Mouse (Mus musculus) kidney, adult 18-20 months (tissue): ENCODE measurements around the gene Il19.

Experiments used
- DNase-seq: peaks from one replicate; pipeline ENCODE4 v3.0.0; 2021

Gene Il19

DNA sequence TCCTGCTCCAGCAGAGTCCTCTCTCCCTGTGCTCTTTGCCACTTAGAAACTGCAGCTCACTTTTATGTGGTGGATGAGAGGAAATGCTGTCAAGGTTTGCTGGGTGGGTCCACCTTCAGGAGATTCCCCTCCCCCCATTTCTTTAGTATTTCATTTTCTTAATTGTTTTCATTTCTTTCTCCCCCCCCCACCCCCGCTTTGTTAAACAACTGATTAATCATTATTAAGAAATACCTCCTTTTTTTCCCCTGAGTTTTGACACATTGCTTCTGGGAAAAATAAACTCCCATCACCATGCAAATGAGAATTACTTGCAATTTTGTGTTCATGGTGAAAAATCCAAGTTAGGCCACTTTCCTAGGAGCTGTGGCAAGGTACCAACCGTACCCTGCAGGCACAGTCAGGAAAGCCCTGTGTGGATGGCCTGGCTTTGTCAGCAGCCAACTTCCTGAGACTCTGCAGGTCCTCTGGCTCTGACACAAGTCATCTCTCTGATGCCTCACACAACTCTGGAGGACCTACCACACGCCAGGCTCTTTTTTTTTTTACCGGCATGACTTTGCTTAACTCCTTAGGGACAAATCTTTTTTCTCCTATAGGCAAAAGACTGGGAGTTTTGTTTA lies at the start of gene Il19:
TSS of gene Il19 (minus strand) at position 51 of the 623 bp plus-strand sequence.
- no peak for DNase-seq

DNA sequence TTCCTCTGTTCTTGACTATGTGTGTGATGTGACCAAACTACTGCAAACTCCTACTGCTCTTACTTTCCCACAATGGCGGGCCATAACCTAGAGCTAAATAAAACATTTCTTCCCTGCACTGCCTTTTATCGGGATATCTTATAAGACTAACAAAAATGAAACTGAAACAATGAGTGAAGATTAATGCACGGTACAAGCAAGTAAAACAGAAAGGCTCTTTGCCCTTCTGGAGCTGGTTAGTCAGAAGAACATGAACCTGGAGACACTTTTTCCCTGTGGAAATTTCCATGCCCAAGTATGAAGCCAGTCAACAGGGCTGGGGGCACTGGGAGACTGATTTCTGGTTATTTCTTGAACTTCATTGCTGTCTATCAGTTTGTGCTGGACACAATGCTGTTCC lies 49.4 kb upstream of the Il19 start:
- no peak for DNase-seq

DNA sequence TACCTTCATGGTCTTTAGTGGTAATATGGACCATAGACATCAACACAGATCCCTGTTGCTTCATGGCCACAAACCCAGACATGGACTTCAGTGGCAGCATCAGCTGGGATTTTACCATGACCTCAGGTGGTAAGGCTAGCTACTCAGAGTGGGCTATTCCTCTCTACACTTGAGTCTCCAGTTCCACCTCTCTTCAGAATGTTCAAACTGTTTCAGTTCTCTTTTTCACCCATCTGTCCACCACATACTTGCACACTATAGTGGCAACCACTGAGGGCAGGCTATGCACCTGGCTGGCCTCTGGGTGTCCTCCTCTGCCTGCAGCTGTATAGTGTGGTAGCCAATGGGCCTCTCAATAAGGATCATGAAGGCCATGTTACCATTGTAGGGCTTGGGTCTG lies 47.5 kb upstream of the Il19 start:
- DNase-seq = no peak

DNA sequence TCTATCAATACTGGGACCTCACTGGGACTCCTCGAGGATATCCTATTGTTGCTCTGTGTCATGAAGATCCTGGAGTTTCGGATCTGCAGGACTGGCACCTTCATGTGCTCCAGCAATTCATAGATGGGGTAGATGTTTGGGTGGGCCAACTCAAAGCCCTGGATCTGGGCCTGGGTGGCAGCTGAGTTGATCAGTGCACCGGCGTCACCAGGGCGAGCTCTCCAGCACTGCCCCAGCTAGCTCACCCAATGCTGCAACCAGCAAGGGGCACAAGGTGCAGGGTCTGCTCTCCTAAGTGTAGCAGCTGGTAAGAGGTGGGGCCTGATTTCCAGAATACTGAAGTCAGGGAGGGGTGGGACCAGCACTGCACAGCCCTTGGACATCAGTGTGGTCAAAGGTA lies 47.1 kb upstream of the Il19 start:
- no peak for DNase-seq

DNA sequence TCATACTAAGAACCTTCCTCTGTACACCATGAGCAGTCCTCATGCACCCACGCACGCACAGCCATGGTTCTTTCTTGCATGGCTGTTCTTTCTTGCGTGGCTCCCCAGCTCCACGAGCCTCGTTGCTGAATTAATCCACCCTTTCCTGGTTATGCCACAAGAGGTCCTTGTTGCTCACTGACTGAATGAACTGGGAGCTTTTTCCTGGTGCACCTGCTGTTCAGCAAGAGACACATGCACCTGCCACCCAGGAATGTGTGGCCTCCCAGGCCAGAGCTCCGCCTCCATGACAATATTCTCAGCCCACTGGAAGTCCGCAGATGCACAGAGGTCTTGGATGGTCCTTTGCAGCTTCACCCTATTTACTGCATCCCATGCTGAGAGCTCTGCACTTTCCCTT lies 44.5 kb upstream of the Il19 start:
- DNase-seq = no peak

DNA sequence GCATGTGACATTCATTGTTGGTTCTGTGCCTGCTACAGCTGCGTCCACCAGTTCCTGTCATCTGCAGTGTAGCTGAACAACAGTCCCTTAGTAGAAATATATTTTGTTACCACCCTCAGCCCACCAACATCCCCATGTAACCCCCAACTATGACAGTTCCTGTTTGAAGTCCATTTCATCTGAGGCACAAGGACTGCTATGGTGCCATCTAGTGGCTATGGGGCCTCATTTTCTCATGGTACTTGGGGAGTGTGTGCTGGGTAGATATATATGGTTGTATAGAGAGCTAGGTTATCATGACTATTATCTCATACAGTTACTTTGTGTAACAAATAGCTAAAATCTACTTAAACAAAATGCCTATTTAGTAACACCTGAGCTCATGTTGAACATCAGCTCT lies 39.5 kb upstream of the Il19 start:
- DNase-seq = peak; percentile 42

DNA sequence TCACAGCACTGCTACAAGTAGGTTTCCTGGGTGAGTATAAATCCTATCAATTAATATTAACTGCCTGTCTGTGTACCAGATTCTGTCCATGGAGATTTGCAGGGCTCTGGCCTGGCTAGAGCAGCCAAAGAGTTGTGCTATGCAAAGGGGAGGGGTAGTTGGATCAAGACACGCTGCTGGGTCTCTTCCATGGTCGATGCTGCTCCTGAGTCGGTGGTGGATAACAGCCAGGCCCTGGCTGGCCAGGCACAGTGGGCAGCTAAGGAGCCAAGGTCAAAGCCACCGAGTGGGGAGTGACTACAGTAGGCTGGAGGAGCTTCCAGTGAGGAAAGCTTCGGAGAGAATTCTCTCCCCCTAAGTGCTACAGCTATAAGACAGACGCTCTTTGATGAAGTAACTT lies 24.0 kb upstream of the Il19 start:
- DNase-seq = no peak

DNA sequence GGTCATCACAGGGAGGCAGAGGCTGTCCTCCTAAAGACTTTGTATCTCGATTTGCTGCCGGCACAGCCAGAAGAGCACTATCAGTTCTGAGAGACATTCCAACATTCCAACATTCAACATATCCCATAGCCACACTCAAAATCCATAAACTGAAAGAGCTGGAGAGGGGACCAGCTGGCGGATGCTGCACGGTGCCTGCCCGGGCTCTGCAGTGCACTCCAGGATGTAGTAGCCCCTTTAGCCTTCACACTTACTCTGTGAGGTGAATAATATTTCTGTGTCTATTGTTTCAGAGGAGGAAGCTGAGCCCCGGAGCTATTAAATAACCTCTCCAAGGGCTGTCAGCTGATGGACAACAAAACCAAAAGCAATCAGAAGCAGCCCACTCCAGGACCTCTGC lies 7.0 kb upstream of the Il19 start:
- DNase-seq = no peak

DNA sequence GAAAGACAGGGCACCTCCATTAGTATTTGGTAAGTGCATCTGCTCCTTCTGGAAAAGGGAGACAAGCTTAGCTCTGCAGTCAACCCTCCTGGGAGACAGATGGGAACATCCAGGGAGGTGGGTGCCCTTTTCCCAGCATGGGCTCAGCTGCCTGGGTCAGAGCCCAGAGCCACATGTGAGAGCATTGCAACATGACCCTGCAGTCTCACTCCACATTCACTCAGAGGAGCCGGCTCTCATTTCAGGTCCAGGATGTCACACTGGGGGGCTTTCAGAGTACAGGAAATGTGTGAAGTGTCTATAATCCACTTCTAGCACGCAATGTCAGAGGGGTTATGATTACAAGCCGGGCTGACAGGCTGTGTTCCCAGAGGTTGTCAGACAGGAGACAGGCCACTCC lies 1.9 kb upstream of the Il19 start:
- no peak for DNase-seq

DNA sequence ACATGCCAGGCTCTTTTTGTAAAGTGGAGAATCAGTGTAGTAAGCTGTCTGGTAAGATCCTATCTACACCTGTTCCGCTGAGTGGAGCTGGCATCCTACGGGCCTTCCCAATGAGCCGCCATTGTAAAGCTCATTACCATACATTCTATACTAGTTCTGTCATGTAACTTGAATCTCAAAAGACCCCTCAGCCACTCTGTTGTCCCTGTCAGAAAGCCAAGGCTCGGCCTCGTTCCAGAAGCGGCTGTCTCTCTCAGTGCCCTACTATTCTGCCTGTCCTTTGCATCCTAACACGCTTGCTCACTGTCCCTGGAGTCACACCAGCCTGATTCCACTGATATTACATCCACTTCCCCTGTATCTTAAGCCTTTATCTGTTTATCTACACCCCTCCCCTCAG lies 1.7 kb downstream of the Il19 start:
- no peak for DNase-seq

DNA sequence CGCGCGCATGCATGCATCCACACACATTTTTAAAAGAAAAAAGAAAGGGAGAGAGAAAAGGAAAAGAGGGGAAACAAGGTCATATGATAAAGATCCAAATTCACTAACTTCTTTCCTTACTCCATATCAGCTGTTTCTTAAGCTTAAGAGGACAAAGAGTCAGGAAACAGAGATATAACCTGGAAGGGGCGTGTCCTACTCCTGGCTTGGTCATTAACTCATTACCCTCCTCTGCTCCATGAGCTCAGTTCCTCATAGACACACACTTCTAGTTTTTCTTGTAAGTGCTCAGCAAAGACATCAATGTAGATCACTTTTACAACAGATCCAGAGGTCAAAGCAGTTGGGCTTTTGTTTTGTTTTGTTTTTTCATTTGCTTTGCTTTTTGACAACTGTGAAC lies 2.7 kb downstream of the Il19 start:
- DNase-seq = no peak

DNA sequence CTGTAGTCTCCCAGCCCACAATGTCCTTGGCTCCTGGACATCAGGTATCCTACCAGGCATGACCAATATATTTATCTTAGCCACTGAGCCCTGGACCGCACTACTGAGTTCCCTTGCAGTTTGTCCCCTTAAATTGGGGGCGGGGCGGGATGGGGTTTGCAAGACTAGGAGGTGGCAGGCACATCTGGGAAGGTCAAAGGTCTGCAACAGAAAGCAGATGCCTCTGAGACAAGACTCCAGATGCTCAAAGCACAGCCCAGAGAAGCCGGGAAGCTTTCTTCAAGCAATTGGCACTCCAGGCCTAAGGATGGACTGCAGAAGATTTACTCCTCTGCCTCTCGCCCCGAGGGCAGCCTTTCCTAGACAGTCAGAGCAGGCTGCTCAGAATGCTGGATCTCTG lies 3.6 kb downstream of the Il19 start:
- DNase-seq = no peak

DNA sequence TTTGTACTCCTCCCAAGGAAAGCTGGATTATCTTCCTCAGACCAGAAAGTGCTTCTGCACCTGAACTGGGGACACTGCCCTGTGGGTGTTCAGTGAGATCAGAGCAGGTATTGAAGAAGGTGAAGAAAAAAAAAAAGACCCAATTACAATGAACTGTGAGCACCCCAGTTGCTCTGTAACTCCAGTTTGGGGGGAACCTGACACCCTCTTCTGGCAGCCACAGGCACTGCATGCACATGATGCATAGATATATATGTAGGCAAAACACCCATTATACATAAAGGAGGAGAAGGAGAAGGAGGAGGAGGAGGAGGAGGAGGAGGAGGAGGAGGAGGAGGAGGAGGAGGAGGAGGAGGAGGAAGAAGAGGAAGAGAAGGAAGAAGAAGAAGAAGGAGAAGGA lies 13.4 kb downstream of the Il19 start:
- DNase-seq = no peak

DNA sequence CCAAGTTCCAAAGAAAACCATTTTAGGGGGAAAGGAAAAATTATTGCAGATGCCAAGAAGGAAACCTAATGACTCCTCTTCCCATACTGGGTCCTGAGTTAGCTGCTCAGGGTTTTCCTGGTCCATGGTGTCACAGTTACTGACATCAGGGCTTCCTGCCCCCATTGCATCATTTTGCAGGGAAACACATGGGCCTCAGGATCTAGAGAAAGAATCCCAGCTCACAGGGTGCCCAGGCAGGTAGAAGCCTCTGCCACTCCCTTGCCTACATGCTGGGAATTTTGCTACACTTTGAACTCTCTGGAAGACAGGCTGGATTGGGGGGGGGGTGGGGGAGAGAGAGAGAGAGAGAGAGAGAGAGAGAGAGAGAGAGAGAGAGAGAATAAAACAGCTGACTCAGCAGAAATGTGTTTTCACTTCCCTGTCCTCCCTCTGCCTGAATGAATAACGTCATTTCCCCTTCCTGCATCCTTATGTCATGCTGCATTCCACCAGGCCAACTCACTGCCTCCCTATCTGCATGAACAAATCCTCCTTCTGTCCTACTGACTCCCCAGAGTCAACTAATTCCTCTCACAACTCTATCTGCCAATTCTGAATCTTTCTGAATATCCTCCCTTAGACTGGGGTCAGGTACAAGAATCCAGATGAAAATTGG lies 21.5 kb downstream of the Il19 start:
- DNase-seq = no peak

DNA sequence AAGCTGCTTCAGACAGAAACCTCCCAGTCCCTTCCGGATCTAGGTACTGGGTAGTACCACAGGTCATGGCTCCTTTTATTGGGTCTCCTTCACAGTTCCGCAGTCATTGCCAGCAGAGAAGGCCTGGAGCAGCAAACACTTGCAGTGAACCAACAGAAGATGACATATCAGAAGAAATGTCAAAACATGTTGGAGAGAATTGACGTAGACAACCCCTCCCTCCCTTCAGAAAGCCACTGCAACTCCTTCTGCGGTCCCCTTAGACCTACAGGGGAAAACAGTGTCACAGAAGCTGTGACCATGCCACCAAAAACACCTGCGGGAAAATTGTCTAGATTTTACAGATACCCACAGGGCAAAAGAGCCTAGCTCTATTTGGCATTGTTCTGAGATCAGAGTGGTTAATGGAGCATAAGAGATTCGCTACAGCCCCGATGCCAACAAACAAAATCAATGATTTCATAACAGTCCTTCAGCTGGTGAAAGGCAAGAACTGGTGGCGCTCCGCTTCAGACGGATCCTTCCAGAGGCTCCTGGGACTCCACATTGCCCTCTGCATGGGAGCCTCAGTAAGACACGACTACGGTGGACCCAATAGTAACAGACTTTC lies 28.4 kb downstream of the Il19 start, which contains the start of gene Il20:
TSS of gene Il20 (minus strand) at position 51 of the 610 bp plus-strand sequence.
- no peak for DNase-seq

DNA sequence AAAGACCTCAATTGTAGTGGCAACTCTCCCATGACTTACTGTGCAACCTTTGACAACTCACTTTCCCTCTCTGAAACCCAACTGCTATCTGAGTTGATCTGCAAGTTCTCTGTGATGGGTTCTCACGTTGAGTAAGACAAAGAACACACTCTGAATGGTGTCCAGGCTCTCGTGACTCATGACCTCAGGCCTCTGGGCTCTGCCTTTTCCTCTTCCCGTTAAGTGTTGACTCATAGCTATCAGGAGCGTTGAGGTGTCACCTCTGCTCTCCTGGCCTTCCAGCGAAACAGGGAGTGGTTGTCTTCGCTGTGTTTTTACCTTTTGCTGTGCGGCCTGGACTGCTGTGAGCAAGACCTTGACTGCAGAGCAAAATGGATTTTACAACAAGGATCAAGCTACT lies 37.4 kb downstream of the Il19 start:
- no peak for DNase-seq

DNA sequence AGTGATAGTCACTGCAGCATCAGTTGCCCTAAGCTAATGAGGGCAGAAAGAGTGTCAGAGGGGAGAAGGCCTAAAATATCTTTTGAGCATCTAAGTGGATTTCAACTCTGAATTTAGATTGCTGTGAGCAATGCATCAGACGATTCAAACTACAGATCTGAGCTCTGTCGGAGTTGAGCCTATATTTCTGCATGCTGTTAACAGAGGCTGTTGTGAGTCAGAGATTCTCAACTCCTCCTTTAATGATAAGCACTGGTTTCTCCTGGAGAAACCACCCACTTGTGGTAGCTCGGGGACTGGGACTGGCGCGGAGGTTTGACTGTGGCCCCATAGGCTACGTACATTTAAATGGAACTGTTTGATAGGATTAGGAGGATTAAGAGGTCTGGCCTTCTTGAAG lies 45.4 kb downstream of the Il19 start:
- DNase-seq = no peak

DNA sequence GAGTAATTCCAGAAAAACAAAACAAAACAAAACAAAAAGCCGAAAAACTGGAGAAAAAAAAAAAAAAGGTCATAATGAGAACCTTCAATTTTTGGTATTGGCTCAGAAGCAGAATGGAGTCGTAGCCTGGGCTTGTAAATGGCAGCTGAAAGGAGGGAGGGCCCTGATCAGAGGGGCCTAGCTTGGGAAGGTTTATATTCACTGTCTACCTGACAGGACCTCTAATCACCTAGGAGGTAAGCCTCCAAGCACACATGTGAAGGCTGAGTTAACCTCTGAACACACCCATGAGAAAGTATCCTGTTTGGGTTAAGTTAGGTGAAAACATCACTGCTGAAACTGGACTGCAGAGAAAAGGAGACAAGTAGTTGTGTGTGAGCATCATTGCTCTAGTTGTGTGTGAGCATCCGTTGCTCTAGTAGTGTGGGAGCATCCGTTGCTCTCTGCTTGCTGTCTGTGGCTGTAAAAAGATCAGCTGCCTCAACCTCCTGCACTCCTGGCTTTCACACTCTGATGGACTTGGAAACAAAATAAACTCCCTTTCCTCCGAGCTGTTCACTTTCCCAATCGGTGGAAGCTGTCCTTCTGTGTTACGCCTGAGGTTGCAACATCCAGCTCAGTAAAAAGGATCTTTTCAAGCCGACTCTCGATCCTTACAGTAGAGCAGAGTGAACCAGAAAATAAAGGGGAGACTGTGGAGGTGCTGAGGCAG lies 46.4 kb downstream of the Il19 start:
- no peak for DNase-seq

DNA sequence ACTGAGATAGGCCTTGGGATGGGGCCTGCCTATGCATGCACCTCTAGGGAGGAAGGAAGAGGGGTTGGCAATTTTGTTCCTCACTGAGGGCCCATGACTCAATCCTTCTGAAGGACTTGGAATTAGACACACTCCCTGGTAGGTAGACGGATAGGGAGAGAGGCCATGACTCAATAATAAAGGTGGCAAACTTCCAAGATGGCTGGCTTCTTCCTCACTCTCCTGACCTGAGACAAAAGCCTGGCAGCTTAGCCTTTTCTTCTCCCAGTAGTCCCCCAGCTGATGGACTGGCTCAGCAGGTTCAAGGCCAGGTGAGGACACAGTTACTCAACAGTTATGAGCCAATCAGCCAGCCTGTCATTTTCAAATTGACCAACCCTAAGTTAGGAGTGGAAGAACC lies 47.5 kb downstream of the Il19 start:
- DNase-seq = no peak

DNA sequence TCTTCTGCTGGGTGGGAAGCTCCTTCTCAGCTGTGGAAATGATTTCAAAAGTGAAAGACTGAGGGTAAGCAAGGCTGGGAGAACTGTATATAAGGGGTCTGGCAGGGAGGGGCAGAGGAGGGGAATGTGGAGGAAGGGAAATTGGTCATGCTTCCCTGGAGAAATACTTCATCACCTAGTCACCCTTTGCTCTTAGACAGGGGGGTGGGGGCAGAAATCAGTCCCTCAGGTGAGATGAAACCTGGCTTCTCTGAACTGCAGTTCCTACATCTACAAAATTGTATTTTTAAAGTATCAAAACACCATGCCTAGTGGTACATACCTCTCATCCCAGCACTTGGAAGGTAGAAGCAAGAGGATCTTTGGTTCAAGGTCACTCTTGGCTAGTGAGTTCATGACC lies 52.6 kb downstream of the Il19 start, which contains the start of gene Il24:
TSS of gene Il24 (minus strand) at position 101 of the 400 bp plus-strand sequence.
- DNase-seq = no peak

DNA sequence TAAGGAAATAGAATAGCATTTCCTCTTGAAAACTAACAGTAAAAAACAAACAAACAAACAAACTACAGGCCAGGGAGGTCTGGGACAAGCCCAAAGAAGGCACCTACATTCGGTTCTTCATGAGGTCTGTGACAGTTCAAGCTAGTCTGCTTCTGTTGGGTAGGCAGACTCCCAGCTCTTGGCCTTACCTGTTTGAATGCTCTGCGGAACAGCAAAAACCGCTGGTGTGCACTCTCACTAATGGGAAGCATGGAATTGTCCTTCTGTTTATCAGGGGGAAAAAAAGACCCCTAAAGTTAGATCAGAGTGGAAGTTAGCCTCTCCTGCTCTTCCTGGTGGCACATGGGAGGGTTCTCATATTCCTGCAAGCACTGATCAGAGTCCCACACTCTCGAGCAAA lies 56.8 kb downstream of the Il19 start:
- no peak for DNase-seq
